Mouse (Mus musculus): ENCODE data around the gene Tdrd5.

DNA sequence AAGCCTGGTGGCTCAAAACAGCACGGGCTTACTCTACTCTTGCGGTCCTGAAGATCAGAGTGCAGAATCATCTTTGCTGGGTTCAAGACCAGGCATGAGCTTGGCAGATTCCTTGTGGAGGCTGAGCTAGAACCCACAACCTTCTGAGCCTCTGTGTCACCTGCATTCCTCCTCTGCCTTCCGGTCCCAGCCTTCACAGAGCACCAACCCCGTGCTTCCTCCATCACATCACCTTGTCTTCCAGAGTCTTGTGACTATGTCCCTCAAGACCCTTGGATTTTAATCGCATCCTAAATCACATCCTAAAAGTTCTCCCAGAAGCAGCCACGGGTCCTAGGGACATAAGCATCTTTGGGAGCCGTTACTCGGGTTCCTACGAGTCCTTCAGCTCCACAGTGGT lies 19.7 kb upstream of the Tdrd5 start:
- TF ChIP-seq CTCF (conservative IDR thresholded peaks at IDR 0.05; ENCODE audit: low read length) (no peak), NANOG (IDR thresholded peaks at IDR 0.05; ENCODE audit: borderline replicate concordance, low read length) (no peak)

All from E14TG2a.4 (cell line).